Mouse (Mus musculus) heart, postnatal 10 days (tissue): Measurements from ENCODE around the gene Kcnip3. TPM values are rescaled to one million over a fixed set of nuclear protein-coding genes. Genes with fewer than 3 reads are reported as not detected.

ENCODE experiments used
- DNase-seq, 2 experiments: peaks; one replicate each; pipeline ENCODE4 v3.0.0; 2021
- intact Hi-C: fragments of 180-260 bp; cut with DNase I; formaldehyde crosslinking; loops from one replicate; pipeline ENCODE4 v1.15.1; 2025
- total RNA-seq, 2 experiments: library from RNA; stranded (reverse); gene quantifications; 2 replicates each; pipeline ENCODE4 v1.2.3; 2021

Kcnip3 gene
- total RNA-seq, 2 experiments from 2014 or later, result 1.2 to 1.8 TPM

- DNase-seq, result no peak
- intact Hi-C loops, result no loop called here
Observed at GRCm38 (mm10) chr2:127416706-127417105, 105.2 kb downstream of the Kcnip3 start.

DNA sequence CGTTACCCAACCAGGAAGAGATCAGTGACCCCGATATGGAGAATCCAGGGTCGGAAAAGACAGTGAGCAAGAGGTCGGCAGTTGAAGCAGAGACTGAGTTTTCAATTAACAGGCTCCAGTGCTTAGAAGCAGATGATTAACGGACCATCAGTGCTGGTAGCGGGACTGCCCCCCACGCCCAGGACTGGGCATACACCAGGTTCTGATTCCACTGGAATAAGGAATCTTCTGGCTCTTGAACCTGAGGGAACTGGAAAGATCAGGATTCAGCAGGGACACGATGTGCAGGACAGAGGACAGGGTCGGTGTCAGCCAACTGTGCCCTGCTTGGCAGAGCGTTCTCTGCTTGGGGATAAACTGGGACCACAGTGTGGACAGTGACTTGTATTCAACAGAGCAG is 106.1 kb downstream of the Kcnip3 start:
- intact Hi-C loops, result no loop called here

DNA sequence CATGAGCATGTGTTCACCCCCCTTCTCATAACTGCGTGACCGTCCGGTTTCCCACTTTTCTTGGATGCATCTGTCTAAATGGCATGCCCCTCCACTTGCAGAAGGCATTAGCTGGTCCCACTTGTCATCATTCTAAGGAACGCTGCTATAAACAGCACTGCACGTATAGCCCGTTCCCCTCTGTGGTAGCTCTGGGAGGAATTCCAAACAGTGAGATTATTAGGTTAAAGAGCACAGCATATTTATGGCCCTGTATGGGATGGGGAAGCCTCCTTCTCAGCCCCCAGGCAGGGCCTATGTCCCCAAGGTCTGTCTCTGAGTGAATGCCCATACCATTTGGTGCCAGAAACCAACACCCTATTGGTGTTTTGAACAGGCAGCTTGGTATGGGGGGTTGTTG is 110.8 kb downstream of the Kcnip3 start:
- intact Hi-C loops, result no loop called here

More for the DNA sequence above, 106.1 kb downstream of the Kcnip3 start:
- DNase-seq, result no peak

More for the DNA sequence above, 110.8 kb downstream of the Kcnip3 start:
- DNase-seq, result no peak

Other genes with a start within 250 kb of the Kcnip3 start
- 1 to 10 TPM; 1.2 to 1.8 TPM for gene Dusp2, start 185.9 kb downstream of the Kcnip3 start, total RNA-seq
- not detected for gene Astl, start 183.5 kb downstream of the Kcnip3 start, total RNA-seq
- 1 to 10 TPM in 1 of 2 experiments, under 1 TPM in 1; 0.84 to 1.1 TPM for gene Adra2b, start 158.9 kb downstream of the Kcnip3 start, total RNA-seq
- not detected for gene Gpat2, start 96.9 kb downstream of the Kcnip3 start, total RNA-seq
- 10 to 100 TPM; 25.2 to 25.3 TPM for gene Fahd2a, start 77.5 kb downstream of the Kcnip3 start, total RNA-seq
- gene Prom2, start 19.4 kb upstream of the Kcnip3 start, total RNA-seq, result under 1 TPM in 1 of 2 experiments, not detected in 1; 0.17 TPM
- 1 to 10 TPM; 1.3 to 1.8 TPM for gene Zfp661, start 65.0 kb upstream of the Kcnip3 start, total RNA-seq
- 100 to 1,000 TPM in 1 of 2 experiments, 10 to 100 TPM in 1; 97.3 to 122 TPM for gene Mrps5, start 65.1 kb upstream of the Kcnip3 start, total RNA-seq
- 1 to 10 TPM; 1.4 to 2.1 TPM for gene Mal, start 134.6 kb upstream of the Kcnip3 start, total RNA-seq
- 10 to 100 TPM; 14.5 to 15.9 TPM for gene Mall, start 207.8 kb upstream of the Kcnip3 start, total RNA-seq